Mouse (Mus musculus): ENCODE results near the gene Tnfrsf19.

Tnfrsf19 gene

GRCm38 (mm10) chr14:60964016-60964810, 82.1 kb downstream of the Tnfrsf19 start:
- DNase-seq (ENCODE audit: low spot score in 2 of 2): no peak

- no peak for DNase-seq (ENCODE audit: low spot score in 2 of 2)
These were observed 88.6 kb downstream of the Tnfrsf19 start for GRCm38 (mm10) chr14:60957611-60958157.

- no peak for DNase-seq (ENCODE audit: low spot score in 2 of 2)
These were observed 108.7 kb downstream of the Tnfrsf19 start for GRCm38 (mm10) chr14:60937481-60938039.

- DNase-seq (ENCODE audit: low spot score in 2 of 2): no peak
These were observed 110.6 kb downstream of the Tnfrsf19 start for GRCm38 (mm10) chr14:60935705-60936104.

GRCm38 (mm10) chr14:60926011-60926410, 120.3 kb downstream of the Tnfrsf19 start:
- no peak for DNase-seq (ENCODE audit: low spot score in 2 of 2)

- no peak for DNase-seq (ENCODE audit: low spot score in 2 of 2)
These were observed 129.6 kb downstream of the Tnfrsf19 start for GRCm38 (mm10) chr14:60916661-60917060.

All from urinary bladder, postnatal 4 days (tissue).